Mouse (Mus musculus) kidney, postnatal 14 days (tissue): ENCODE measurements around the gene Zic5.

ENCODE experiments used
- DNase-seq: peaks from one replicate; pipeline ENCODE4 v3.0.0; 2022; ENCODE audit warnings: mixed read lengths

Gene Zic5

DNA sequence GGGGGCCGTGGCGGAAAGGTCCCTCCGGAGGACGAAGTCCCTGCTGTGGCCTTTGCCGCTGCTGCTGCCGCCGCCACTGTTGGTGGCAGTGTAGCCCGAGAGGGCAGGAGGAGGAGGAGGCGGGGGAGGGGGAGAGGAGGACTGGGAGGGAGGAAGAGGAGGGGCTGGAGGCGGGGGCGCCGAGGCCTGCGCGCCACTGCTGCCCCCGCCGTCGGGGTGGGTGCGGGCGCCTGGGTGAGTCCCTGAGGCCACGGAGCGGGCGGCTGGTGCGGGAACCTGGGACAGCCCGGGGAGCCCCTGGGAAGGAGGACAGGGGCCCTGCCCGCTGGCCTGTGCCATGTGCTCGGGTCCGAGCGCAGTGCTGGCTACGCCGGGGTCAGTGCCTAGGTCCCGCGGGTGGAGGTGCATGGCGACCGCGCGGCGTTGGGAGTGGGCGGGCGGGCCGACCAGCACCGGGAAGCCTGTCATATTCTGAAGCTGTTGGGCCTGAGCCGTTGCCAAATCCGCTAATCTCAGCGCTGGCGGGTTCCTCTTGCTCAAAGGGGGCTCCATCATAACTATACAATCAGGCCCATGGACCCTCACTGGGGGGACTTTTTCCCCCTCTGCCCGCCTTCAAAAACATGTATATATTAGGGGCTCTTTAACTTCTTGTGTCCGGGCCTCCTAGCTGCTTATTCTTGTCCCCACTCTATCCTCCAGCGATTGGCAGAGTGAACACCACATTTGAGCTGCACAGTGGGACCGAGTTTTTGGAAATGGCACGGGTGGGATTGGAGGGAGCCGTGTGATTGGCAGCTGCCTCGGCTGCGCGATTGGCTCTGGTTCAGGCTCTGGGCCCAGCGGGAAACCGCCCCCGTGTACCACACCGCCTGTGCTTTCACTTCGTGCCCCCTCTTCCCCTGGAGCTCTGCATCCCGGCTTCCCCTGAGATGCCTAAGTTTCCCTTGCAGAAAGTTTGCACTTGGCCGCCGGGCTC lies at the start of gene Zic5:
Gene Zic5, minus strand, starts transcription at position 915 of the 979 bp plus-strand sequence.
- no peak for DNase-seq

DNA sequence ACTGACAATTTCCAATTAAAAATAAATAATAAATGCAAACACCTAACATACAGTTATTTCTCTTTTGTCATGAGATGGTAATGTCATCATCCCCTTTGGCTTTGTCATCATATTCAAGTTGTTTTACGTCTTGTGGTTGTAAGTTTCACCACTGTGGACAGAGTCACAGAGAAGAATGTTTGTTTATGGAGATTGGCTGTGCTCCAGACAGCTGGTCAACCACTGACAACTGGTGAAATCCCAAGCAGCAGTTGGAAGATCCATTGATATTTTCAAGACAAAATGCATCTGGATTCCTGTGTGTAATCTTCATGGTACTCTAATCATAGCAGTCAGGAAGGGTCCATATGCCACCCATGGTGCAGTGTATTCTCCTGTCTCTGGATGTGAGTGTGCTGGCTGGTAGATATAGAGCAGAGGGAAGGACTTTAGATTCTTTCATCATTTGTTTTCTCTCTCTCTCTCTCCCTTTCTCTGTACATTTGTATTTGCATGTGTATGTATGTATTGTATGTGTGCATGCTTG lies 48.1 kb upstream of the Zic5 start:
- no peak for DNase-seq

DNA sequence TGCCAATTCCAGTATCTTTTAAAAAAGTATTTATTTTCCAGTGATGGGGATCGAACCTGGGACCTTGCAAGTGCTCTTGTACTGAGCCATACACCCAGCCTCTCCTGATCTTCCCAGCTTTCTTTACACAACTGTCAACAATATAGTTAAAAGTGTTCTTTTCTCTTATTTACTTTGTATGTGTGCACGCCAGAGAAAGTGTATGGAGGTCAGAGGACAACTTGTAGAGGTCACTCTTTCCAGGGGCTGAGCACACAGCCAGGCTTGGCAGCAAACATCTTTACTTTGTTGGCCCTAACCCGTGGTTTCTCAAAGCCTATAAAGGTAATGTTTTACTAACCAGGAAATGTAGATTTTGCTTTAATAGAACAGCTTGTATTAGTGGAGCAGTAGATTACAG lies 46.0 kb upstream of the Zic5 start:
- DNase-seq = no peak

DNA sequence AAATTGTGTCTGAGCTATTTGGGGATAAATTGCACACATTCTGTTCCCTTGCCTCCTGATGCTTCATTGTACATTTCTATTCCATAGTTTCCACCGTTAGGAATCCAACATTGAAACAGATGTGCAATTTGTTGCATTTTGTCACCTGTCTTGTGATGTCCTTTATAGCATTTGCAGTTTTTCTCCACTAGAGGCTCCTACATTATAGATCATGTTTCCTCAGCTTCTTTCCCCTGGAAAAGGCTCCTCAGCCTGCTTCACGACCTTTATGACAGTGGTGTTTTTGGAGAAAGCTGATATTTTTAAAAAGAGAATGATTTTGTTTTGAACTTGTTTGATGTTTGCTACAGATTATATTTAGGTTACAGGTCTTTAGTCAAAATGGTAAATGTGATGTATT lies 43.6 kb upstream of the Zic5 start:
- DNase-seq = no peak

DNA sequence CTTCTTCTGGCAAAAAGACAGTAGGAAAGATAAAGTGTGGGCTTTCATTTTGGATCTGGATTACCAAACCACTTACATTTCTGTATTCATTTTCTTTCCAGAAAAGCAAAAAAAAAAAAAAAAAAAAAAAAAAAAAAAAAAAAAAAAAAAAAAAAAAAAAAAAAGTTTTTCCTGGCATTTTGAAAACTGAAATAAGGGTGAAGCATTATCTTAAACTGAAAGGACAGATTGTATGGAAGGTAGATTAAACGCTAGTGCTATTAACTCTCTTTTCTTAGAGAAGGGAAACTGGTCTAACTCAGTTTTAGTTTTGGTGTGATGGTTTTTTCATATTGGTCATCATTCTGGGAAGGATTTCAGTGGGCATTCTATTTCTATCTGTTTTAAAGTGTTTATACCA lies 26.5 kb upstream of the Zic5 start:
- no peak for DNase-seq

DNA sequence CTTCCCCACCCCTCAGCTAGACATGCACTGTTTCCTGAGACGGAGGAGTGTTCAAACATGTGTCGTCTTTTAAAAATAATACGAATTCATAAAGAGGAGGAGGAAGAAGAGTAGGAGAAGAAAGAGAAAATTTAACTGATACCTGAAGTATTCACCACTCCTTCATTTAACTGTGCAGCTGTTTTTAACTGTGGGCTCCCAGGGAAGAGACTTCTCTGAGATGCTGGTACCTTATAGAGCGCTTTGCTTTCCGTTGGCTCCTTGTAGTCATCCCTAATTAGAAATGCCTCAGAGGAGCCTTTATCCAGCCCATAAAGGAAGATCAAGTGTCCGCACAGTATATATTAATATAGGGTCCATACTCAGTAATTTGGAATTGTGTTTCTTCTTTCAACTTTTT lies 26.0 kb upstream of the Zic5 start:
- no peak for DNase-seq

DNA sequence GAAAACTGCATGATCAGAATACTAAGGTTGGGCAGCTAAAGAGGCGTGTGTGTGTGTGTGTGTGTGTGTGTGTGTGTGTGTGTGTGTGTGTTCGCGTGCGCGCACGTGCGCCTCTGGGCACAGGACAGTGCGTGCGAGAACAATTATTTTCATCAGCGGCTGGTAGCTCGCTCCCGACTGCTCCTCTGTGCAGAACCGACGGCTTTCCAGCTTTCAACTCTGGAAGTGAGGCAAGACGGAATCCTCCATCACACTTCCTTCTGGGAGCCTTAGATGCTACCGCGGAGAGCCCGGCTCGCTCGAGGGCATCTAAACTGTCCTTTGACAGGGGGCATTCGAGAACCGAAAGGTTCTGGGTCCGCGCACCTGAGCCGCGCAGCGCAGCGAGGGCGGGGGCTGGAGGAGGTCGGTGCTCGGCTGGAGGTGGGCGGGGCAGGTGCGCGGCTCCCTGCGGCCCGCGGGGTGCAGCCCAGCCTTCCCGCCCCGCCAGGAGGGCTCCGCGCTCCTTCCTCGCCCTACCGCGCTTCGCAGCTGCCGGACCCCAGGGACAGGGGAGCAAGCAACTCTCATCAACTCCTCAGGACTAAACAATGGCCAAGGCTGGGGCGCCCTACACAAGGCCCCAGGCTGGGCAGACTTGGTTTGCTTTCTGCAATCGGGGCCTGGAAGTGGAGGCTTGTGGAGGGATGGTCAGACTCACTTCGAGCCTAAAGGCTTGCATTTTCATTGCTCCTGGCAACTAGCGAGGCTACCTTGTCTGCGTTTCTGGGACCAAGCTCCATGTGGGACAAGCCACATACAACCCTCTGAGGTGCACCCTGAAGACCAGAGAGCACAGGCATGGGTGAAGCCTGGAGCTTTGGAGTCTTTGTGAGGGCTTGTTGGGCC lies 25.2 kb upstream of the Zic5 start, which contains the start of gene Gm10837:
Gene Gm10837, plus strand, starts transcription at position 146 of the 888 bp plus-strand sequence.
- DNase-seq = no peak

DNA sequence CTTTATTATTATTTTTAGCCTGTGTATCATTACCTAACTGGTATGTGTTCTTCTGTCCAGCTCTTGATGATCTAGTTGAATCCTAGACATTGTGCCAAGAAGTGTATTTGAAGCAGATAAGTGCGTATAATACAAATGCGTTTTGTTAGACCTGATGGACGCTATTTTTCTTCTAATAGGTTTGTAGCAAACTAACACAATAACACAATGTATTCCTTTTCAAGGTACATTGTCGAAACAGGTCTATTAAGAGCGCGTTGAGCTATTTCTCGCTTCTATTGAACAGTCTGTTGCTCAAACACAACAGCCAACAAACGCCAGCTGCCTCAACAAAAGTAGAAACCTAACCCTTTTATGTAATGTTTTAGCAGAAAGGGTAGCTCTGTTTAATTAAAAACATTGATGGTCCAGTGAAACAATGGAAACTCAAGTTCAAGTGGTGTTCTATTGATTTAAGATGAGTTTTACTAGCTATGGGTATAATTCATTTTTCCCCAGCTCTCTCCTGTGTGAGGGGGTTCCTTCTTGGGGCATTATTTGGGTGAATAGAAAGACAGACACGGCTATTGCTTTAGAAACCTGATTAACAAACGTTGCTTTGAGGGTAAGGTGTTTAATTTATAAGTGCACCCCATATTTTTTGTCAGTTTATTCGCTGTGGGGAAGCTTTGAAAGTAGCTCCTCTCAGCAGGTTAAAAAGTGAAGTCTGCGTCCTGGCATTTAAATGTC lies 24.4 kb upstream of the Zic5 start:
- no peak for DNase-seq

DNA sequence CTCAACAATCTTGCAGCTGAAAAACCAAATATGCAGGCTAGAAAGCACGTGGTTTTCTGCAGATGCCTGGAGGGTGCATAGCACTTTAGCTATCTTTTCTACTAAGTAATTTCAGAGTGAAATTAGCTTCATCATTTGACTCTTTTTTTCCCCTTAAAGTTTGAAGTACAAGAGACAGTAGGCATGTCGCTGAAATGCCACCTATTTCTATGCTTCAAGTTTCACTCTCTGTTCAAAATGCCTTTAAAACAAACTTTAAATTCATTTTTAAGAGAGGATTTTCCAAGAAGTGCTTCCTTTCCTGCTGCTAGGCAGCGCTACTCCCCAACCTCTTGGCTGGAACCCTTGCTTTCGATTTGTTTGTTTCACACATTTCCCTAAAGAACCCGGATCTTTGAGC lies 23.6 kb upstream of the Zic5 start:
- DNase-seq = no peak

DNA sequence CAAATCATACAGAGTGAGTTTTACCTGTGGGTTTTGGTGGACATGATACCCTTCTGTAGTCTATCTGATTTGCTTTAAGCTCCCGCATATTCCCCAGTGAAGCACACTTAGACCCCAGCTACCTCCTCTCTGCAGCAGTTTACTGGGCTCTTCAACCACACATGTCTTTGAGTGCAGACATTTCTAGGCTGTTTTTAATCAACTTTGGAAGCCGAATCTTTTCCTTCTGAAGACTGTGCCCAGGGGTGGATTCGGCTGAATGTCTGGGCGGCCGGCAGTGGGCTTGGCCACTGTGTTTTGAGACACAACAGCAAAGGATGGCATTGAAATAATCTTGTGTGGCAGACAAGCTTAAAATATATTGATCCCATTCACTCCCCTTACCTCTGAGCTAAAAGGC lies 21.9 kb upstream of the Zic5 start:
- DNase-seq = no peak

DNA sequence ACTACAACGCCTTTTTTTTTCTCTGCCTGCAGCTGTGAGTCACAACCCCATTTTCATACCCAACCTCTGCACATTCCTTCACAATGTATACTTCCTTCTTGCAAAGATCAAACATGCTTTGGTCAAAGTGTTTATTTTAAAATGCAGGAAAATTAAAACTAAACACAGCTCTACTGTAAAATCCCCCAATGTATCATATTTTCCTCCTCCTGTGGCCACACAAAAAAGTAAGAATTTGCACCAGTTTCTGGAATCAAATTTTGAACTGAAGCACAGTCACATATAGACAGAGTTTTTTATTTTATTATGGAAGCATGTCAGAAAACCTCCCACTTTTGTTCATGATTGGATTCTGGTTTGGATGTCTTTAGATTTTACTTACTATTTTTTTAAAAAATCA lies 21.1 kb upstream of the Zic5 start:
- DNase-seq = no peak

DNA sequence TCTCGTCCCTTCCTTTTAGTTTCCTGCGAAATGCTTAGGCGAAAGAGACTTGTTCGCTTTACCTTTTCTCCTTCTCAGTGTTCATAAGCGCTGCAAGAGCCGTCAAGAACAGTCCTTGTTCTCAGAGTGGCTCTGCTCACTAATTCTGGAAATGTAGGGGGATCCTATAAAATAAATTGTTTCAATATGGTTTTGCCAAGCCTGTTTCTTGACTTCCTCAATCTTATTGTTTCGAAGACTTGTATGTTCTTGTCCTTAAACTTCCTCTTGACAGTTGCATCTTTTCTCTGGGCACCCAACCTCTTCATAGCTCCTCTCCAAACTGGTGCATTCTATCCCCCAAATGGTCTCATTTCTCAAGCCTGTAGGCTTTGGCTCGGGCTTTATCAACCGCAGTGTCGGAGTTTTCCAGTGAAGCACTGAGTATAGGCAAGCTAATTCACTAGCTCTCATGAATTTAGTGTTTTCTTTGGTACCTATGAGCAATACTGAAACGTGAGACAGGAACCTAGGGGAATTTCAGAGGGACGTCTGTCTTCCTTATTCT lies 20.2 kb upstream of the Zic5 start:
- DNase-seq = no peak

DNA sequence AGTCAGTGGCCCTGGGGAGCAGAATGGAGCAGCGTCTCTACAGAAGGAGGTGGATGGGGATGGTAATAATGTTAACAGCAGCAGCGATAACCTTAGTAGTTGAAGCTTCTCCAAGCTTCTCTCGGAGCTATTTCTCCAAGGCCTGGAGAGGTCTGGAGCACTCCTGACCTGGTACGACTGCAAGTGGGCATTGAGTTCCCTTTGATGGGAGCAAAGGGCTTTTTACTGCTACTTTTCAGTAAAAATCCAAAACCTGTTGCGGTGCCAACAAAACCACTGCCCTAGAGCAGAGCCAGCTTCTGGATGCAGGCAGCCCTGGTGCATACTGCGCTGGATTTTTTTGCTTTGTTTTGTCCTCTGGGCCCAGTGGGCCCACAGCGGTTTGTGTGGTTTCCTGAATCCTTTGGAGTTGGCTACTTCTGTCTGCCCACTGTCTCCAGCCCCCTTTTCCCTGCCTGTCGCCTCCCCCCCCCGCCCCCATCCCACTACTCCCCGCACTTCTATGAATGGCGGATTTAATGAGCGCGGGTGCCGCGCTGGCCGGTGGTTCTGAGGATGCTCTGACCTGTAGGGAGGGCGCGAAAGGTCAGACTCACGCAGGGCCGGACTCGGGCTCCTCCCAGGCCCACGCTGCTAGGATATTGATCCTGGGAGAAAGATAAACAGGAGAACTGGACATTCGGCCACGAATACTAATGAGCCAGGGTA lies 19.5 kb upstream of the Zic5 start:
- DNase-seq = no peak

DNA sequence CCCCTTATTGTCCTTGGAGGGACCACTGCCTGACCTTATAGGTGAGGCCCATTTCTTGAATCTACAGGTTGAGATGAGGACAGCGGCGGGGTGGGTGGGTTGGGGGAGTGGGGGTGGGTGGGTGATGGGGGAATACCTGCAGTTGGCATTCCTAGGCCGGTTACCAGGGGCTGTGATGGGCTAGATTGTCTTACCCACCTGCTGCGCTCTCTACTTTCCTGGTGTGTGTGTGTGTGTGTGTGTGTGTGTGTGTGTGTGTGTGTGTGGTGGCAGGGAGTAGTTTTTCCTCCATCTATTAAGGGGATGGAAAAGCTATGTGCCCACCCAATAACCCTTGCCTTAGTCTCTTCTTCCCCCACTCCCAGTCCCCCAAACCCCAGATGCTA lies 19.0 kb upstream of the Zic5 start:
- no peak for DNase-seq

DNA sequence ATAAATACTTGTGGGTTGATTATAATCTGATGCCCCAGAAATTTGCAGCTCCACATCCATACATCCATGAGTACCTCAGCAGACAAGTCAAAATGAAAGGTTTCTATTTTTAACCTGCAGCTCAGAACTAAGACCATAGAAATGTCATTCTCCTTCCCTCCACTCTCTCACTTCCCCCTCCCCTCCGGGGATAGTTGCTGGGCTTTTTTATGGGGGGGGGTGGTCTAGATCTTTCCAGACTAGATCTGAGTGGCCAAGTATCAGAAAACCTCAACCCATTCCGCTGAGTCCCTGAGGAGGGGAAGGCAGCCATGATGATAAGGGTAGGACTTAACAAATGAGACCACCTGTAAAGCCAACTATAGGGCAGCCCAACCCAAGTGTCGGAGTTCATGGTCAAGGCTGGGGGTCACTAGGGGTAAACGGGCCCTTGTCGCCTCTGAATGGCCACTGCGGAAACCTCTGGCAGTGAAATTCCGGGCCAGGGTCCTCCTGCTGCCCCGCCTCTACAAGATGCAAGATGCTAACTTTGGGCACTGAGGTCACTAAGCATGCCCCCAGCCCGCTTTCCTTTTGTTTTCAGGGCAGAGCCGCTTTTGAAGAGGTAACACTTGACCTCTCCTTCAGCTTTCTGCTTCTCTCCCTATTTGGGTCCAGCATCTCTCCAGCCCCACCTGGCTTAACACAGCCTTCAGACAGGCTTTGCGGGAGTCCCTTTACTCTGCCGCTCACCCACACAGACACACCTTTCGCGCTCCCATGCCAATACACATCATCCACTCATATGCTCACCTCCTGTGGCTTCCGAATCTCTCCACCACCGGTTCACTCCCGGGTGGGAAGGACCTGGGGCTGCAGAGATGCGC lies 18.3 kb upstream of the Zic5 start:
- no peak for DNase-seq

DNA sequence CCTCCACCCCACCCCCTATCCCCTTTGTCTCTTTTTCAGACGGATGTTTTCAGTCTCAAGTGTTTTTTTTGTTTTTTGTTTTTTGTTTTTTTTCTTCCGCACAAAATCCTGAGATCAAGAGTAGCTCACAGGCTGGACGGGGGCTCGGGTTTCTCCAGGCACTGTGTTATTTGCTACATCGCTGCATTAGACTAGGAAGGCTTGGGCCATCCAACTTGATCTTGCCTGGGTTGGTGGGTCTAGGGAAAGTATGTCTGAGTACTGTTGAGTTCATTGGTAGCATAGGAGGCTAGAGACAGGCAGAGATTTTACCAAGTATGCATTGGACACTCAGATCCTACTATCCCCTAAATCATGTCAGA lies 17.5 kb upstream of the Zic5 start:
- DNase-seq = no peak

DNA sequence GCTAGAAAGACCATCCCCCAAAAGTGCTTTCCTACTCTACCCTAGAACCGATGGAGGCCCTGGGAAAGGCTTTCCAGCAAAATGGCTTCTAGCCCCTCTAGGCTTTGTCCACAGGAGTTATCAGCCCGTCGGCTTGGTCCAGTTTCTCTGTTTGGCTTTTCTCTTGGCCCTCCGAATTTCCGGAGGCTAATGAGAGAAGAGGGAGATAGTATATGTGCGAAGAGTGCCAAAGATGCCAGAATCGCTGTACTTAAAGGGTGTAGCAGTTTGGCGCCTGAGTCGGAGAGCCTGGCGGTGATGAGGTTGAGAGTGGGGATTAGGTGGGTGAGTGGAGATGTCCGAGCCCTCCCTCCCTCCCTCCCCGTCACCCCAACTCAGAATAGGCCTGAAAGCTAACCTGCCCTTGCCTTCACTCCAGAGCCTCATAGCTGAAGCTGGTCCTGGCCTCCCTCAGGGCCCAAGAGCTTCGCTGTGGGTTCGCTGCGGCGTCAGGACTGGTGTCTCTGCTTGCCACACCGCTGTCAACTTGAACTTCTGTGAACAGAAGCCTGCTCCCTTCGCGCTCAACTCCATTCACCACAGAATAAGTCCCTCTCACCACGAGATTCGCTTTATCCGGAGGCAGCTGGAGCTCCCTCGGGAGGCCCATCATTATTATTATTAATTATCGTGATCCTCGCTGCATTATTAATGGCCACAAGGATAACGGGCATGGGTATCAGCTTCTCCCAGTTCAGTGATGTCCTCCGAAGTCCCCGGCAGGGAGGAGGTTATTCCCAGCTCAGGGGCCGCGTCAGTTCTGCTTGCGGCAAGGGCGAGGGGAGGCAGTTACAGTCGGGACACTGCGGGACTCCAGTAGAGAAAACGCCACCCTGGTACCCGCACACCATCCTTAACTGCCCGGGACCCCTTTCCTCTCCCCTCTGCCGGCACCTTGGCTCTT lies 16.9 kb upstream of the Zic5 start:
- DNase-seq = no peak

DNA sequence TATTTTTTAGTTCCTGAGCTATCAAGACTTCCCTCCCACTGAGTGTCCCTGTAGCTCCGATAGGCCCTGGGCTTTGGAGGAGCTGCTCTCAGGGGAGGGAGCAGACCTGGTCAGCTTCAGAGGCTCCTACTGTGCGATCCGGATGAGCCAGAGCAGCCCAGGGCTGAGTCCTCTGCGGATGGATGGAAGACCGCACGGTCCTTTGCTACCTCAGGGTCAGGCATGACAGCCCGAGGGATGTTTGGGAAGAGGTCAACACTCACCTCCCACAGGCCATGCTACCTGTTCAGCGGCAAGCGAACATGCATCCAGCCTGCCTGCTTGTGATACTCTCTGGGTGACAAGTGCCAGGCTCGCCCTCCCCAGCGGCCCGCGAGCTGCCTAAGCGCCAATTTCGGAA lies 15.7 kb upstream of the Zic5 start:
- no peak for DNase-seq

DNA sequence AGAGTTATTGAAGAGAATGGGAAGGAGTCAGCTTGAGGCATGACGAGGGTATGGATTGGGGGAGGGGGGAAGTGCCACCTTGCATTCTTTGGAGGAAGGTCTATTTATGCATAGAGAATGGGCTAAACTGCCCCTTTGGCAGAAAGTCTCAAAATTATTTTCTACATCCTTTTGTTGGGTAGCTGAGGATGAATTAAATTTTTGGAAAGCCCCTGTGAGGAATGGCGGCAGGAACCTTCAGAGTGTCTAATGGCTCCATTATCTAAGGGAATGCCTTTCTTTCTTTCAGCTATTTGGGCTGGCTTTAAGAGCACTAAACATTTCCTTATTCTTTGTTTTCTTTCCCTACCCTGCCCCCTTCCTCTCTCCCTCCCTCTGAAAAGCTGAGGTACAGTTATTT lies 14.9 kb upstream of the Zic5 start:
- DNase-seq = no peak
